Mouse (Mus musculus) heart, embryonic 11.5 days (tissue): ENCODE data around the gene Ugt2b1. TPM values are rescaled to one million over a fixed set of nuclear protein-coding genes. Genes with fewer than 3 reads are reported as not detected.

Experiments
- ATAC-seq: fragments of 200-750 bp; cut with Nextera tagmentation; replicated peaks from 2 replicates; pipeline ENCODE4 v1.8.0; 2017; ENCODE audit warnings: moderate library complexity; ENCODE audit not compliant: insufficient number of reproducible peaks, low FRiP score, low TSS enrichment
- H3K27ac ChIP-seq: fragments of 300-500 bp; sonication (generic); 2 replicates; pipeline ENCODE4 v1.5.1; 2014; ENCODE audit warnings: mild to moderate bottlenecking, low read depth, low read length
- H3K27me3 ChIP-seq: fragments of 300-500 bp; sonication (generic); 2 replicates; pipeline ENCODE4 v1.6.1; 2014; ENCODE audit warnings: mild to moderate bottlenecking, low read length, mixed read lengths; ENCODE audit not compliant: control insufficient read depth, insufficient read depth
- H3K36me3 ChIP-seq: fragments of 300-500 bp; sonication (generic); 2 replicates; pipeline ENCODE4 v1.6.1; 2014; ENCODE audit warnings: mild to moderate bottlenecking, low read length, moderate library complexity, mixed read lengths; ENCODE audit not compliant: control insufficient read depth, insufficient read depth
- H3K4me1 ChIP-seq: fragments of 300-500 bp; sonication (generic); 2 replicates; pipeline ENCODE4 v1.6.1; 2014; ENCODE audit warnings: low read length; ENCODE audit not compliant: control insufficient read depth, insufficient read depth
- H3K4me2 ChIP-seq: fragments of 300-500 bp; sonication (generic); 2 replicates; pipeline ENCODE4 v1.6.1; 2014; ENCODE audit warnings: mild to moderate bottlenecking, moderate library complexity
- H3K4me3 ChIP-seq: fragments of 300-500 bp; sonication (generic); 2 replicates; pipeline ENCODE4 v1.5.1; 2014; ENCODE audit warnings: low read depth, low read length
- H3K9ac ChIP-seq: fragments of 300-500 bp; sonication (generic); 2 replicates; pipeline ENCODE4 v1.6.1; 2014; ENCODE audit warnings: mild to moderate bottlenecking, low read depth, low read length, moderate library complexity
- H3K9me3 ChIP-seq: fragments of 300-500 bp; sonication (generic); replicated peaks from 2 replicates; pipeline ENCODE4 v1.6.1; 2016; ENCODE audit warnings: low read length; ENCODE audit not compliant: control insufficient read depth
- WGBS: fragments of 180-500 bp; shearing (Covaris S2); extraction: QIAGEN DNeasy Blood & Tissue Kit; methylation state at CpG from one replicate; pipeline ENCODE4 v1.1.7; 2014; ENCODE audit not compliant: insufficient replicate concordance; 5-methylcytosine and 5-hydroxymethylcytosine counted together
- polyA plus RNA-seq: library from polyadenylated mRNA; unstranded; fragments of >200 nt; fragmentation: Nextera tagmentation; extraction: Ambion mirVana; gene quantifications from 2 replicates; pipeline ENCODE4 v1.2.1, GENCODE M21; 2014

Ugt2b1 gene
- polyA plus RNA-seq, 1 experiment from 2014 or later = not detected

DNA sequence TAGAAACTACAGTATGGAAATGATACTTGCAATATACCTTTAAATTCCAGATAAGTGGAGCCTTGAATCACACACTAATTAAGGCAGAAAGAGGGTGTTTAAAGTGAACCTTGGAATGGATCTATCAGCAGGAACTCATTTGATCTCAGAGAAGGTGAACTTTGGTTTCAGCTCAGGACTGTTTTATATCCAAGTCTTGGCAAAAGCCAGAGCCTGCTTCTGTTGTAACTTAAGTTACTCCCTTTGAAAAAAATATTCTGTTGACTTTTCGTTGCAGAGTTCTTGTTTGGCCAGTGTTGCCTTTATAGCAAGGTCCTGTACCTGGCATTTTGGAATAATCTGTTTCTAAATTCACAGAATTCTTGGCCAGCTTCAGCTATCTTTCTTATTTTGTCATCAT, 15.6 kb downstream of the Ugt2b1 start:
- no peak overlapping the region for H3K4me3 ChIP-seq
- no peak overlapping the region for H3K27ac ChIP-seq
- H3K9me3 ChIP-seq = no peaks in the 10 kb centered on the region
- no peak overlapping the region for H3K9ac ChIP-seq
- WGBS = 69% methylated on average over 1 of the region's 1 CpGs
- ATAC-seq = no peak
- no peaks in the 10 kb centered on the region for H3K36me3 ChIP-seq
- H3K27me3 ChIP-seq = no peaks in the 10 kb centered on the region
- no peak overlapping the region for H3K4me2 ChIP-seq
- H3K4me1 ChIP-seq = no peaks in the 10 kb centered on the region

- H3K9me3 ChIP-seq = no peaks in the 10 kb centered on the region
- no peaks in the 10 kb centered on the region for H3K36me3 ChIP-seq
- no peak within 1 kb of the TSS for H3K4me2 ChIP-seq
- no peaks in the 10 kb centered on the region for H3K4me1 ChIP-seq
- no peak for ATAC-seq
- no peak within 1 kb of the TSS for H3K9ac ChIP-seq
- H3K27me3 ChIP-seq = no peaks in the 10 kb centered on the region
- WGBS = 57% methylated on average over 1 of the region's 1 CpGs
- H3K27ac ChIP-seq = no peak within 1 kb of the TSS
- H3K4me3 ChIP-seq = no peak within 1 kb of the TSS
Observed at GRCm38 (mm10) chr5:86906758-86907157, 19.6 kb downstream of the Ugt2b1 start, which contains the start of gene Ugt2b34. Ugt2b34 (minus strand) TSS chr5:86906937.

- WGBS = 75% methylated on average over 1 of the region's 1 CpGs
- H3K4me3 ChIP-seq = no peak overlapping the region
- no peaks in the 10 kb centered on the region for H3K27me3 ChIP-seq
- no peak overlapping the region for H3K27ac ChIP-seq
- H3K4me1 ChIP-seq = no peaks in the 10 kb centered on the region
- H3K4me2 ChIP-seq = no peak overlapping the region
- 0 out of 2 replicates have a peak, but pooled peaks cover 2% of the 10 kb centered on the region for H3K9me3 ChIP-seq
- no peaks in the 10 kb centered on the region for H3K36me3 ChIP-seq
- no peak overlapping the region for H3K9ac ChIP-seq
- no peak for ATAC-seq
Observed at GRCm38 (mm10) chr5:86889933-86890332, 36.4 kb downstream of the Ugt2b1 start.

DNA sequence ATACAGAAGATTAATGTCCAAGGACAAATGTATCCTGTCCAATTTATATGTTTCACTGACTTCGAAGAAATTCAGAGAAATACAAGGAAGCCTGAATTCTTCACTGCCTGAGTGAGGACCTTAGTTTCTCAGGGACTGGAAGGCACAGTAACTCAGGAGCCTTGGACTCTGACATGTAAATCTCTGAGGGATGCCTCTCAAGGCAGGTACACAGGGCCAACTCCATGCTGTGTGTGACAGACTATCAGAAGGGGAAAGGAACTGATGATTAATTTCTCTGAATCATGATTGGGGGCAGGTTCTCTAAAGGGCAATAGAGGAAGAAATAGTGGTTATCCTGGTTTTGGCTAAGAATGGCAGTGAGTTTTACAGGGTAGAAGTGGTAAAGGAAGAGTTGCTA, 37.9 kb downstream of the Ugt2b1 start:
- Histone ChIP-seq H3K4me2 (no peak overlapping the region), H3K4me3 (no peak overlapping the region), H3K4me1 (no peaks in the 10 kb centered on the region), H3K36me3 (no peaks in the 10 kb centered on the region), H3K9me3 (no peaks in the 10 kb centered on the region), H3K9ac (no peak overlapping the region), H3K27ac (no peak overlapping the region), H3K27me3 (no peaks in the 10 kb centered on the region)
- WGBS = 83% methylated on average over 1 of the region's 1 CpGs
- no peak for ATAC-seq

DNA sequence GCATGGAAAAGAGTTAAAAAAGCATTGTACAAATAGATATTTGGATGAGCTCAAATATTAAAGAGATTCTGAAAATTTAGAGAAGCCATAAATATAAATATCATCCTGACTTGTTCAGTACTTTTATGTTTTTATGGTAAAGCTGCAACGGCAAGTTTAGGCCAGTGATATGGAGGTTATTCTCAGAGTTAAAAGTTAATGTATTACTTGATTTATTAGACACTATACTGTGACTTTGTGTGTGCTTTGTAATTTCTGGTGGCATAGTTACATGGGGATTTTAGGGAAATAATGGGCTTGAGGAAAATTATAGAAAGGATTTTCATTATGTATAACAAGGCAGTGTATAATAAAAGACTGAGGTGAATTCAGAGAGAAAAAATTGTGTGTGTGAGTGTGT, 39.2 kb downstream of the Ugt2b1 start:
- no peak overlapping the region for H3K4me2 ChIP-seq
- H3K9ac ChIP-seq = no peak overlapping the region
- no peak overlapping the region for H3K4me3 ChIP-seq
- ATAC-seq = no peak
- H3K36me3 ChIP-seq = no peaks in the 10 kb centered on the region
- 81% methylated on average over 1 of the region's 1 CpGs for WGBS
- no peaks in the 10 kb centered on the region for H3K27me3 ChIP-seq
- H3K27ac ChIP-seq = no peak overlapping the region
- H3K4me1 ChIP-seq = no peaks in the 10 kb centered on the region
- no peaks in the 10 kb centered on the region for H3K9me3 ChIP-seq

DNA sequence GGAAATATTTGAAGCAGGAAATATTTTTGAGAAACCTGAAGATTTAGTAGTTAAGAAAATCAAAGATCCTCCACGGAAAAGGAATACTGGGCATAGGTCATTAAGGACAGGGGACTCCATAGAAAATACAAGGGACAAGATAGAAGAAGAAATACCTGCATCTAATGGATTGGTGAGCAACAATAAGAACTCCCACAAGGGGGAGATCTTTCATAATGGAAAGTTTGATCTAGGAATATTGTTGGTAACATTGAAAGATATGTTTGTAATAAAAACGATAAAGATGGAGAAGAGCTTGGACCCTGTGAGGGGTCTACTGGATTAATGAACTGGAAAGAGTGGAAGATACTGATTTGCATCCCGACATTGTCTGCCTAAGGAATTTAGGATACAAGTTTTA, 39.7 kb downstream of the Ugt2b1 start:
- H3K27ac ChIP-seq = no peak overlapping the region
- ATAC-seq = no peak
- WGBS = 44% methylated on average over 3 of the region's 3 CpGs
- H3K4me2 ChIP-seq = no peak overlapping the region
- no peaks in the 10 kb centered on the region for H3K27me3 ChIP-seq
- no peak overlapping the region for H3K4me3 ChIP-seq
- no peaks in the 10 kb centered on the region for H3K4me1 ChIP-seq
- no peak overlapping the region for H3K9ac ChIP-seq
- no peaks in the 10 kb centered on the region for H3K9me3 ChIP-seq
- H3K36me3 ChIP-seq = no peaks in the 10 kb centered on the region

DNA sequence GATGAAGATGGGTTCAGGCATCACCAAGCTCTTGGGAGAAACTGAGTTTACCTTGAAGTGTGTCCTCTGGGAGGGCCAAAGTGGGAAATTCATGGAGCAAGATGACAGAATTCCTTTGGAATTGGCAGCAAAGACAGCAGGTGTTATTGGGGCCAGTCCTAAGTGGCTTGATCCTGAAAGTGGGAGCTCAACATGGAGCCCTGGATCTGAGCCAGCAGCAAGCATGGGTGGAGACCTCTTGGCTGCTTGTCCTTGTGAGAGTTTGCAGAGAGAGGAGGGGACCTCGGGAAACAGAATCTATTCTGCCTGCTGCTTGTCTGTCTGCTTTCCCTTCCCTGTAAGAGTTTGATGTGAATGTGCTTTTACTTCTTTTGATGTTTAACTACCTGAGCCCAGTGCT, 54.5 kb downstream of the Ugt2b1 start:
- Histone ChIP-seq H3K9ac (no peak overlapping the region), H3K27me3 (no peaks in the 10 kb centered on the region), H3K4me2 (no peak overlapping the region), H3K4me3 (no peak overlapping the region), H3K4me1 (no peaks in the 10 kb centered on the region), H3K9me3 (no peaks in the 10 kb centered on the region), H3K36me3 (no peaks in the 10 kb centered on the region), H3K27ac (no peak overlapping the region)
- ATAC-seq = no peak
- 58% methylated on average over 1 of the region's 1 CpGs for WGBS

Other genes with a start within 250 kb of the Ugt2b1 start
- 0.10 TPM in 1 of 2 replicates, not detected in the other for gene Tmprss11e, start 180.7 kb downstream of the Ugt2b1 start, polyA plus RNA-seq
- 34.8 and 38.8 TPM in 2 replicates for gene Ythdc1, start 122.3 kb downstream of the Ugt2b1 start, polyA plus RNA-seq
- gene Ugt2b34, start 19.6 kb downstream of the Ugt2b1 start, polyA plus RNA-seq = 0.07 and 0.59 TPM in 2 replicates
- not detected in 2 replicates for gene Ugt2b35, start 74.3 kb upstream of the Ugt2b1 start, polyA plus RNA-seq
- not detected in 2 replicates for gene Ugt2b36, start 166.0 kb upstream of the Ugt2b1 start, polyA plus RNA-seq
- not detected in 2 replicates for gene Ugt2b5, start 213.8 kb upstream of the Ugt2b1 start, polyA plus RNA-seq